Mouse (Mus musculus) bone marrow, adult 2 months (tissue): ENCODE results near the gene Mvb12b.

Experiments
- CTCF ChIP-seq: fragments of 200-500 bp; IDR thresholded peaks from 2 replicates; pipeline ENCODE4 v1.5.1; 2011; ENCODE audit warnings: low read length, control low read depth; ENCODE audit not compliant: control insufficient read depth, insufficient read depth
- POLR2A ChIP-seq: fragments of 200-500 bp; IDR thresholded peaks from 2 replicates; pipeline ENCODE4 v1.6.1; 2011; ENCODE audit warnings: low read depth, mild to moderate bottlenecking, control low read depth, low read length, borderline replicate concordance; ENCODE audit not compliant: control insufficient read depth

GRCm38 (mm10) chr2:33717821-33718351 is 169.9 kb downstream of the Mvb12b start:
- TF ChIP-seq POLR2A (no peak), CTCF (no peak)
